ENCODE assay signal across 8 mouse cellular contexts in the genomic region with DNA sequence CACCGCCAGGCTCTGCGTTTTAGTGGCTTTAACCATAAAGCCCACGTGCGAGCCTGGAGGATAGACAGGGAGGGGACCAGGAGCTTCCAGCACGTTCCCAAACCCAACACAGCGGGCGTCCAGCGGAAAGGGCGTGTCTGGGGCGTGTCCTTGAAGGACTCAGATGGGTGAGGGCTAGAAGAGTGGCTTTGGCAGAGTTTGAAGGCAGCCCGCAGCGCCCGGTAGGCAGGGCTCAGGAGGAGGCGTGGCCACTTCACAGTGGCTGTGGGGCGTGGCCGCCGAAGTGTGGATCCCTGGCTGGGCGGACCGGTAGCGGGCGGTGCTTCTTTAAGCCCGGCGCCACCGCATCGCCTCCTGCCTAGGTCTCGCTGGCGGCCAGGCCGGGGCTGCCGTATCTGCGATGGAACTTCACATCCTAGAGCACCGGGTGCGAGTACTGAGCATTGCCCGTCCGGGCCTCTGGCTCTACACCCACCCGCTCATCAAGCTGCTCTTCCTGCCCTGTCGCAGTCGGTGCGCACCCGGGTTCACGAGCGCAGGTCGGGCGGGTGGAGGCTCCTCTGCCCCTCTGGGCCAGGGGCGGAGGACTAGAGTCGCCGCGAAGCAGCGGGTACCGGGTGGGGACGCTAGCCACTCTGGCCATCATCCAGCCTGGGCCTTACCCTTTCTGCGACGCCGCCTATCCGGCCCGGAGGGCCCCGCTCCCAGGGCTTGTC. TPM values are rescaled to one million over a fixed set of nuclear protein-coding genes. Genes with fewer than 3 reads are reported as not detected.
DNase-seq lines count a peak whose midpoint lies in the region; ATAC-seq and TF ChIP-seq lines count a peak whose summit lies in the region.

A gene (plus strand): TSS at position 312 of the 716 bp plus-strand sequence.

- TF ChIP-seq CTCF in cerebellum, adult 2 months (IDR thresholded peaks at IDR 0.05; ENCODE audit: borderline replicate concordance, insufficient read depth, low read depth, low read length), result no peak
- TF ChIP-seq CTCF in layer of hippocampus, adult 2 months (conservative IDR thresholded peaks at IDR 0.05), result no peak
- peak; percentile 14; the same call in 1 of the 2 replicates for TF ChIP-seq CTCF in lung, postnatal 0 days (IDR thresholded peaks at IDR 0.05)

- H3K9me3 ChIP-seq in ES-E14 (ENCODE audit: control insufficient read depth, insufficient read depth, low read depth, low read length), result no peaks in the 10 kb centered on the region
- peaks cover 6% of the 10 kb centered on the region for H3K9me3 ChIP-seq in forebrain, embryonic 16.5 days (ENCODE audit: control insufficient read depth, low read length)
- H3K9me3 ChIP-seq in lung, postnatal 0 days (ENCODE audit: low read length), result no peaks in the 10 kb centered on the region

- intact Hi-C loops in heart, postnatal 25 days (cut with DNase I), result loop anchor here (2.0 to 10.0 kb wide), 3 partner anchors 27 to 123 kb away; a partner anchor contains a TSS

- H3K36me3 ChIP-seq in ES-E14 (ENCODE audit: control insufficient read depth, insufficient read depth, low read length, poor library complexity, severe bottlenecking), result peaks cover 22% of the 10 kb centered on the region; the same call in 1 of the 2 replicates
- H3K36me3 ChIP-seq in forebrain, embryonic 16.5 days (ENCODE audit: control insufficient read depth, insufficient read depth), result peaks cover 4% of the 10 kb centered on the region
- peaks cover 20% of the 10 kb centered on the region; the same call in 1 of the 2 replicates for H3K36me3 ChIP-seq in lung, postnatal 0 days (ENCODE audit: insufficient read depth, low read length)

- peak; percentile 70 for ATAC-seq in forebrain, embryonic 16.5 days
- ATAC-seq in lung, postnatal 0 days, result peak; percentile 93

- 4% methylated on average over 56 of the region's 56 CpGs for WGBS in cerebellum, adult 2 months
- WGBS in forebrain, embryonic 16.5 days, result 2% methylated on average over 56 of the region's 56 CpGs
- WGBS in lung, postnatal 0 days, result 2% methylated on average over 54 of the region's 56 CpGs

- H3K9ac ChIP-seq in ES-E14 (ENCODE audit: insufficient read depth, low read depth, low read length, poor library complexity, severe bottlenecking), result peak within 1 kb of the TSS; percentile 76
- H3K9ac ChIP-seq in forebrain, embryonic 16.5 days (replicated peaks; ENCODE audit: low read depth, low read length), result peak within 1 kb of the TSS; percentile 57
- H3K9ac ChIP-seq in lung, postnatal 0 days (replicated peaks; ENCODE audit: low read depth), result peak within 1 kb of the TSS; percentile 34; the same call in 1 of the 2 replicates

- H3K4me1 ChIP-seq in ES-E14 (ENCODE audit: control insufficient read depth in 2 of 2, insufficient read depth in 2 of 2, low read length in 2 of 2, poor library complexity in 1 of 2), result peaks cover 2 to 31% of the 10 kb centered on the region in 2 experiments; a peak in 1 of 4 replicates
- H3K4me1 ChIP-seq in cerebellum, adult 2 months (ENCODE audit: control insufficient read depth, insufficient read depth, low read length), result no peaks in the 10 kb centered on the region
- peaks cover 8% of the 10 kb centered on the region for H3K4me1 ChIP-seq in forebrain, embryonic 16.5 days (replicated peaks; ENCODE audit: control insufficient read depth, insufficient read depth, low read length)
- H3K4me1 ChIP-seq in lung, postnatal 0 days (ENCODE audit: insufficient read depth, low read depth, low read length), result peaks cover 16% of the 10 kb centered on the region; the same call in 1 of the 2 replicates

- TF ChIP-seq EP300 in lung, postnatal 0 days (IDR thresholded peaks at IDR 0.05), result no peak

- peak within 1 kb of the TSS; percentile 79 for H3K4me2 ChIP-seq in forebrain, embryonic 16.5 days (ENCODE audit: low read length)
- peak within 1 kb of the TSS; percentile 98 for H3K4me2 ChIP-seq in lung, postnatal 0 days (replicated peaks; ENCODE audit: low read depth, low read length)

- H3K27ac ChIP-seq in ES-E14 (ENCODE audit: insufficient read depth, low read depth, low read length, poor library complexity, severe bottlenecking), result peak within 1 kb of the TSS; percentile 32; the same call in 1 of the 2 replicates
- no peak within 1 kb of the TSS; the same call in 1 of the 2 replicates for H3K27ac ChIP-seq in cerebellum, adult 2 months (ENCODE audit: insufficient read depth, low read length)
- no peak within 1 kb of the TSS for H3K27ac ChIP-seq in forebrain, embryonic 16.5 days (ENCODE audit: low read length)
- peak within 1 kb of the TSS; percentile 82 for H3K27ac ChIP-seq in layer of hippocampus, adult 2 months
- peak within 1 kb of the TSS; percentile 62 for H3K27ac ChIP-seq in lung, postnatal 0 days (ENCODE audit: low read length)

- in situ Hi-C loops in ES-E14 (cut with MboI; ENCODE audit: low sequenced_read_pairs in 2 of 2, unreplicated experiment in 2 of 2), result no loop called here

- no peaks in the 10 kb centered on the region for H3K27me3 ChIP-seq in cerebellum, adult 2 months (ENCODE audit: control insufficient read depth, insufficient read depth, low read length)
- peaks cover 14% of the 10 kb centered on the region for H3K27me3 ChIP-seq in forebrain, embryonic 16.5 days (replicated peaks; ENCODE audit: control insufficient read depth, insufficient read depth, low read length)
- H3K27me3 ChIP-seq in lung, postnatal 0 days (replicated peaks; ENCODE audit: insufficient read depth, low read length), result no peaks in the 10 kb centered on the region

- DNase-seq in ES-E14 (ENCODE audit: low read depth, low spot score), result peak; percentile 98
- DNase-seq in cerebellum, adult 2 months, result peak; percentile 45 to 56
- peak; percentile 94 for DNase-seq in heart, postnatal 25 days (ENCODE audit: low spot score)
- DNase-seq in layer of hippocampus, adult 2 months (ENCODE audit: low spot score in 2 of 2), result peak; percentile 50 to 53
- peak; percentile 98 for DNase-seq in lung, postnatal 0 days (ENCODE audit: low spot score)
- peak; percentile 69 for DNase-seq in ovary, postnatal 14 days (ENCODE audit: low spot score)
- peak; percentile 87 for DNase-seq in thymus, postnatal 14 days

- H3K4me3 ChIP-seq in ES-E14 (ENCODE audit: insufficient read depth in 1 of 2, low read depth in 1 of 2, low read length in 2 of 2, poor library complexity in 1 of 2, severe bottlenecking in 1 of 2), result peak within 1 kb of the TSS; percentile 71 to 95
- H3K4me3 ChIP-seq in cerebellum, adult 2 months (replicated peaks; ENCODE audit: insufficient read depth, low read depth, low read length), result peak within 1 kb of the TSS; percentile 23
- peak within 1 kb of the TSS; percentile 46 for H3K4me3 ChIP-seq in forebrain, embryonic 16.5 days (replicated peaks; ENCODE audit: low read length)
- peak within 1 kb of the TSS; percentile 59 for H3K4me3 ChIP-seq in layer of hippocampus, adult 2 months
- peak within 1 kb of the TSS; percentile 53 for H3K4me3 ChIP-seq in lung, postnatal 0 days (ENCODE audit: low read depth, low read length)

- TF ChIP-seq POLR2A in cerebellum, adult 2 months (IDR thresholded peaks at IDR 0.05; ENCODE audit: borderline replicate concordance, insufficient read depth, low read length), result no peak

TF ChIP-seq in ES-E14, 5 proteins besides CTCF, POLR2A, EP300 and RAD21:
- TF ChIP-seq MAFK (IDR thresholded peaks at IDR 0.05; ENCODE audit: insufficient read depth, low read depth, low read length) (no peak), HCFC1 (IDR thresholded peaks at IDR 0.05; ENCODE audit: borderline replicate concordance, insufficient read depth, low read length) (no peak), ZC3H11A (IDR thresholded peaks at IDR 0.05; ENCODE audit: borderline replicate concordance, low read depth, low read length) (no peak), CHD2 (IDR thresholded peaks at IDR 0.05; ENCODE audit: low read depth, low read length) (no peak), ZNF384 (IDR thresholded peaks at IDR 0.05; ENCODE audit: low read depth, low read length) (no peak)

RNA-seq across cellular contexts. Expression of the gene that starts here (rescaled TPM):
- 45.5 and 72.0 TPM in 2 replicates for total RNA-seq in ES-E14 (2012; rRNA removed)
- polyA plus RNA-seq in cerebellum, adult 2 months (2012; rRNA removed), result 5.1 and 5.6 TPM in 2 replicates
- 2.3 TPM in 2 replicates for polyA plus RNA-seq in forebrain, embryonic 16.5 days (2015; fragmentation: Nextera tagmentation; extraction: Ambion mirVana)
- 1 to 10 TPM; 3.8 to 7.4 TPM for total RNA-seq in heart, postnatal 25 days (2021)
- total RNA-seq in layer of hippocampus, adult 2 months (2021), result 1 to 10 TPM; 5.3 to 5.8 TPM
- polyA plus RNA-seq in lung, postnatal 0 days (2015; fragmentation: Nextera tagmentation; extraction: Ambion mirVana), result 16.5 and 17.8 TPM in 2 replicates

Comparison
In these comparisons a context has a peak if more than half of its experiments do, and no peak if none do; other contexts are left out.
1. H3K27ac ChIP-seq: peak in ES-E14 (single experiment), layer of hippocampus, adult 2 months (single experiment) and lung, postnatal 0 days (single experiment); none in cerebellum, adult 2 months (single experiment) and forebrain, embryonic 16.5 days (single experiment).
2. H3K4me3 ChIP-seq: peak in every context shown above with its lines; median percentile 83 in ES-E14; 59 in layer of hippocampus, adult 2 months; 53 in lung, postnatal 0 days; 46 in forebrain, embryonic 16.5 days; 23 in cerebellum, adult 2 months.
3. Peak in every context shown above with its lines, with median percentiles within 50 percentile points of each other: DNase-seq and H3K9ac ChIP-seq.